Mouse (Mus musculus): ENCODE measurements at regions not wholly inside any gene's neighbourhood (a gene's known extent, or its start where the extent isn't known, plus 50 kb on each side); places are given as distances from the start of the nearest gene placed in this dataset.

DNA sequence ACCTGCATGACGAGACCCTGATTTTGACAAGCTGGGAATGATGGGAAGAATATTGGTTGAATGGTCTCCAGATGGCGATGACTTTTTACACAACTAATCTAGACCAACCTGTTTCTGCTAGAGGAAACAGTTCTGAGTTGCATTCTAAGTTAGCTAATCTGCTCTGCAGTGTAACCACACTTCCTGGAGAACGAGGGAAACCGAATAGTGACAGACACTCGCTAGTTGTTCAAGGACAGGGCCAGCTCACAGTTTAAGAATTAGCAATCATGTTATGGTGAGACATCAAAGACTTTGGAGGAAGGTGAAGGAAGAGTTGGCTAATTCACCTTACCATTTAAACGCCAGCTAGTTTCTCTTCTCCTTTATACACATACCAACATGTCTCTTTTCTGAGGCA lies 149.7 kb downstream of the Cd24a start:
- TF ChIP-seq CTCF (IDR thresholded peaks at IDR 0.05; ENCODE audit: insufficient read depth, low read length): no peak
- TF ChIP-seq POLR2A (IDR thresholded peaks at IDR 0.05; ENCODE audit: borderline replicate concordance, extremely low read depth, low read depth, low read length): no peak
- 53% methylated on average over 6 of the region's 6 CpGs for WGBS

DNA sequence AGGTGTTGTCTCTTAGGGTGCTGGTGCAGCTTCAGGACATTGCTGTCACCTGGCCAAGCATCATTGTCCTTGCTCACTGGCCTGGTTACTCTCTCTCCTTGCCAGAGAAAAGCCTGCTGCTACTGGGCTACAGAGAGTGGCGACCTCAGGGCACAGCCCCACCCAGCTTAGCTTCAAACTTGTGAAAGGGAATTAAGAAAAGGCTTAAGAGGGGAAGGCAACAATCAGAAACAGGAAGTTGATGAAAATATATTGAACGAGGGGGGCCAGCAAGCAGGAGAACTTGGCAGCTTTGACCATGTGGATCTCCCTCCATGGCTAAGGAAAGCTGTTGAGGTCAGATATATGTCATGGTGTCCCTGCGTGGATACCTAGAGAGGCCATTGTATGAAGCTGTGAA lies 151.1 kb downstream of the Cd24a start:
- no peak for DNase-seq
- WGBS: 53% methylated on average over 3 of the region's 3 CpGs
- no peak overlapping the region for H3K4me3 ChIP-seq (replicated peaks; ENCODE audit: extremely low read depth, low read depth, low read length)
- TF ChIP-seq CTCF (IDR thresholded peaks at IDR 0.05; ENCODE audit: insufficient read depth, low read length): no peak
- TF ChIP-seq POLR2A (IDR thresholded peaks at IDR 0.05; ENCODE audit: borderline replicate concordance, extremely low read depth, low read depth, low read length): no peak
- no peaks in the 10 kb centered on the region for H3K4me1 ChIP-seq (ENCODE audit: control insufficient read depth, insufficient read depth, low read length)

More for the DNA sequence above, 149.7 kb downstream of the Cd24a start:
- Histone ChIP-seq H3K4me3 (replicated peaks; ENCODE audit: extremely low read depth, low read depth, low read length) (no peak overlapping the region), H3K4me1 (ENCODE audit: control insufficient read depth, insufficient read depth, low read length) (peaks cover 5% of the 10 kb centered on the region; the same call in 1 of the 2 replicates)
- DNase-seq: no peak

DNA sequence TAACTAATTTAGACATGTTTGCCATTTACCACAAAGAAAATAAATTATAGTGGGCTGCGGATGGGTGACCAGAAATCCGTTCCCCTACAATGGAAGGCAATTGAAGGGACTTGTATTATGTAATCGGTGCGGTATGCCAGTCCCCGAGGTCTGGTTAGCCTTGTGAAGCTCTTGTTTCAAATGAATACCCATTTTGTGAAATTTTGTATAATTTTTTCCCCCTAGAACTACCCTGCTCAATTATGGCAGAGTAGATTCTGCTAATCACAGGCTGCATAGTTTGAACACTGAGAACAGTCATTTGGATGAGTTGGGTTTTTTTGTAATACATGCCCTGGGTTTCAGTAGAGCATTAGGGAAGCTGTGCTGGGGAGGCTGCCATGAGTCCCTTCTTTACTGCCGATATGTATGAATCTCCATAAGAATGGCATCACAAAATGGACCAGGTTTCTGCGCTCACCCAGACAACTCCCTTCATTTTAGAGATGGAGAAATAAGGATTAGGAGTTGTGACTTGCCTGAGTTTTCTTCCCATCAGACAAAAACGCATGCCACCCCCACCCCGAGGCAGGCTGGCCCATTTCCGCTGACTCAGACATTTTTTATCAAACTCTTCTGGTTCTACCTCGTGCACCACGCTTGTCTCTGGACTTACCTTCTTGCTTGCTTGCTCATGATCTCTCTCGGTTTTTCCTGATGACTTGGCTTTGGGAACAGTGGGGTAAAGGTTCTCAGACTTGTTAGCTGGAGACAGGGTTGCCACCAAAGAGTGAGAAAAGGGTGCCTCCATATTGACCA lies 155.7 kb downstream of the Cd24a start:
- no peak overlapping the region for H3K4me3 ChIP-seq (replicated peaks; ENCODE audit: extremely low read depth, low read depth, low read length)
- TF ChIP-seq CTCF (IDR thresholded peaks at IDR 0.05; ENCODE audit: insufficient read depth, low read length): no peak
- no peak for TF ChIP-seq POLR2A (IDR thresholded peaks at IDR 0.05; ENCODE audit: borderline replicate concordance, extremely low read depth, low read depth, low read length)
- 83% methylated on average over 13 of the region's 13 CpGs for WGBS
- H3K4me1 ChIP-seq (ENCODE audit: control insufficient read depth, insufficient read depth, low read length): no peaks in the 10 kb centered on the region; the same call in 1 of the 2 replicates
- DNase-seq: no peak

DNA sequence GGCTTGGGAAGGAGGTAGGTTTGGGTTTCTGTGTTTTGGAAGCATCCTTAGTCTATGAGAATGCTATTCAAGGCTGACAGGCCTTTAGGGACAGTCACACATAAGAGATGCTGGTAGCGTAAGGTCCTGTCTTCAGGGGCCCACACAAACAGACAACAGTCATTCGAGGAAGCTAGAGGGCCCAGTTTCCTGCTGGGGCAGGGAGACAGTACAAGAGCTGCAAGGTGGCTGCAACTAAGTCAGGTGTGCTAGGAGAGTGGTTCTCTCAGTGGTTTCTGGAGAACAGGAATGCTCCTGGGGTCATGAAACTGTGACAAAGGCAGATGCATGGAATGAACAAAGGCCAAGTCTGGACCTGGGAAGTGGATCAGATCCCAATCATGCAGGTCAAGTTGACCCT lies 161.1 kb downstream of the Cd24a start:
- no peak overlapping the region for H3K4me3 ChIP-seq (replicated peaks; ENCODE audit: extremely low read depth, low read depth, low read length)
- no peak for TF ChIP-seq POLR2A (IDR thresholded peaks at IDR 0.05; ENCODE audit: borderline replicate concordance, extremely low read depth, low read depth, low read length)
- no peak for DNase-seq
- peaks cover 2% of the 10 kb centered on the region; the same call in 1 of the 2 replicates for H3K4me1 ChIP-seq (ENCODE audit: control insufficient read depth, insufficient read depth, low read length)
- WGBS: 77% methylated on average over 2 of the region's 2 CpGs

DNA sequence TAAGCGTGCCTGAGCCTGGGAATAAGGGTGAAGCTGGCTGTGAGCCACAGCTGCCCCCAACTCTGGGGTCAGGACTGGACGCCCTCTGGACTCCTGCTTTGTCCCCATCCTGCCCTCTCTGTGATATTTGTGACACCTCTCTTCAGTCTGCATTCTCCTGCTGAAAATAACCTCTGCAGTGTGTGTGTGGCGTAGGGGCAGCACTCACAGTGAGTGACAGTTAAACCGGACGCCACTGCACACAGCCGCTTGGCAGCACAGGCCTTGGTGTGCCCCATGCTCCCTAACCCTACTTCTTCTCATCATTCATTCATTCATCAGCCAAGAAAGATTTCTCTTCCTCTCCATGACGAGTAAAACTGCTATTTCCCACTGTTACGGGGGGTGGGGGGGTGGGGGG lies 161.6 kb downstream of the Cd24a start:
- no peak for DNase-seq

DNA sequence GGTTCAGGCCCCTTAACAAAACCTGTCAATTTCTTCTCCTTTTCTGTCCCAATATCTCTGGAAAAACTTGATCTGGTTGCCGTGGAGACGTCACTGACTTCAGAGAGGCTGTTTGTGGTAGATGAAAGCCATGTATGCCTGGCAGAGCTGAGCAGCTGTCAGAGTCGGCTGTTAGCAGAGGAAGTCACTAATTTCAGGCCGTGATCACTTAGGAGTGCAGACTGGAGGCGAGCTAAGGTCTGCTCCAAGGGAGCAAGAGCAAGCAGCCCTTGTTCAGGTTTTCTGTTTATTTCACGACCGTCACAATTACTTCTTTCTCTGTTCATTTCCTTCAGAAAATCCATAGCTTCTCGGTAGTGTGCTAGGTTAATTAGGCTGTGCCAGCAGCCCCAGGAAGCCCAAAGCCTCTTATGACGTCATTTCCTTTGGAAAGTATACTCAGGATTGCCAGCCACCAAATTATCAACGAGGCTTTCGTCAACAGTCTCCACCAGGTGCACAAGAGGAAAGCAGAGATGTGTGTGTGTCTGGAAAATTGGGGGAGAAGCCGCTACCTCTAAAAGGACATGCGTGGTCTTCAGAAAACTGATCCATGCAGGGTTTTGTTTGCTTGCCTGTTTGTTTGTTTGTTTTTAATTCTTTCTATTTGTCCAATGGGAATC lies 161.2 kb downstream of the Qrsl1 start:
- Histone ChIP-seq H3K4me3 (replicated peaks; ENCODE audit: extremely low read depth, low read depth, low read length) (no peak overlapping the region), H3K4me1 (ENCODE audit: control insufficient read depth, insufficient read depth, low read length) (0 out of 2 replicates have a peak, but pooled peaks cover 2% of the 10 kb centered on the region)
- TF ChIP-seq POLR2A (IDR thresholded peaks at IDR 0.05; ENCODE audit: borderline replicate concordance, extremely low read depth, low read depth, low read length) (no peak), CTCF (IDR thresholded peaks at IDR 0.05; ENCODE audit: insufficient read depth, low read length) (no peak)
- no peak for DNase-seq
- WGBS: 23% methylated on average over 13 of the region's 13 CpGs

More for the DNA sequence above, 161.6 kb downstream of the Cd24a start:
- H3K4me3 ChIP-seq (replicated peaks; ENCODE audit: extremely low read depth, low read depth, low read length): no peak overlapping the region
- 0 out of 2 replicates have a peak, but pooled peaks cover 2% of the 10 kb centered on the region for H3K4me1 ChIP-seq (ENCODE audit: control insufficient read depth, insufficient read depth, low read length)
- TF ChIP-seq POLR2A (IDR thresholded peaks at IDR 0.05; ENCODE audit: borderline replicate concordance, extremely low read depth, low read depth, low read length) (no peak), CTCF (IDR thresholded peaks at IDR 0.05; ENCODE audit: insufficient read depth, low read length) (no peak)
- WGBS: 63% methylated on average over 8 of the region's 8 CpGs

DNA sequence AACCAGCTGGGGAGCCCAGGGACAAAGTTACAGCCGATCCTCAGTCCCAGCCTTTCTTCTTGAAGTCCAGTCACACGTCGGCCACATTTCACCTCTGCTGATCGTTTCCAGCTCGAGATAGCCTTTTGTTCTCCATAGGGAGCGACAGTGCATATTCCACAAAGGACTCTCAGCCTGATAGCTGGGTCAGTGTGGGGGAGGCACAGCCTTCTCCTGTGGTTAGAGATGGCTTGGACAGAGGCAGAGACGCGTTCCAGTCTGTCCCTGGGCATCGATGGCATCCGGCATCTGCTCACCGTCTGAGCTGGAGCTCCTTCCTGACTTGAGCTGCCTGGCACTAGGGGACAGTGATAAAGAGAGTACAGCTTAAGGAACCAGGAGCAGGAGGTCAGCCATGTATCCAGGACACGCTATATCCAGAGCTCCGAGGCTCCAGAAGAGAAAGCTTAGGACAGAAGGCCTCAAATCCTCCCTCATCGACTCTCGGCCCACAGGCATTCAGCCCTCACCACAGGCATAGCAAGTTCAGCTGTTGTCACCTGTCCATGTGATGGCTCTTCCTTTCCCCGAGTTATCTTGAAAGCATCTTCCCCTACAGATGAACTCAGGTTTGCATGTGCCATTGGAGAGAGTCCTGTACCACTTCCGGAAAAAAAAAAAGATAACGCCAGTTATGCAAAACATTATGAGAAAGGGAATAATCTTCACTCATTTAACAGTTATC lies 160.0 kb downstream of the Qrsl1 start:
- H3K4me1 ChIP-seq (ENCODE audit: control insufficient read depth, insufficient read depth, low read length): 0 out of 2 replicates have a peak, but pooled peaks cover 2% of the 10 kb centered on the region
- TF ChIP-seq CTCF (IDR thresholded peaks at IDR 0.05; ENCODE audit: insufficient read depth, low read length): no peak
- no peak for TF ChIP-seq POLR2A (IDR thresholded peaks at IDR 0.05; ENCODE audit: borderline replicate concordance, extremely low read depth, low read depth, low read length)
- 67% methylated on average over 18 of the region's 18 CpGs for WGBS
- H3K4me3 ChIP-seq (replicated peaks; ENCODE audit: extremely low read depth, low read depth, low read length): no peak overlapping the region
- no peak for DNase-seq

DNA sequence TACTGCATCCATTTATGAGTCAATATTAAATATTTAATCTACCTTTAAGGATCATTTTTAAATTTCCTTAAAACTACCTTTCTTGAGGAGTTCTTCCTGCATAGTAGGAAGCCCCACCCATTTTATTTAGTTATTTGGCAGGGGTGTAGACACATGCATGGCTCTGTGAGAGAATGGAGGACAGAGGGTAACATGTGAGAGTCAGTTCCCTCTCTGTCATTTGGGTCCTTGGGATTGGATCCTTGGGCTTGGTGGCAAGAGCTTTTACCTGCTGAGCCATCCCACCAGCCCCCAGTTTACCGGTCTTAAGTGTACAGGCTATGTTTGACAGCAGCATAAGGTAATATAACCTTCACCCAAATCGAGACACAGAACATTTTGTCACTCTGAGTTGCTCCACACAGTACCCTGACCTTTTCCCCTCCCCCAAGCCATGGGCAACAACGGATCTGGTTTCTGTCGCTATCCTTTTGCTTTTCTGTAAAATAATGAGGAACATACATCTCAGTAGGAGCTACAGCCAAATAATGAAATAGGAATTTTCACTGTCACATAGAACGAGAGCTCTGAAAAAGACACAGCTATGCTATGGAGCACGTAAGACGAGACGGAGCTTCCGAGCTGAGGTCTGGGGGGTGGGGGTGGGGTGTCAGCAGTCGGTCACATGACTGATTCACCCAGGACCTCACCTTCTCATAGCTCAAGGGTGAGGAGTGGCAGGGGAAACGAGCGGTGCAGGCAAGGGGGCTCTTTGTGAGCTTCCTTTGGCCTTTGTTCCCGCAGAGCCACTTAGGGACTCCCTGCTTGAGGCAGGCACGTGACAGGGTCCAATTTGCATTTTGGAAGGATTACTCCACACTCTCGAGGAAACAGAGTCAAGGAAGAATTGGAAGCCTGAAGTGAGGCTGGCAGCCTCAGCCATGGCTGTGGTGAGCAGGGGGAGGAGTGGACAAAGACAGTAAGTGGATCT lies 159.2 kb downstream of the Qrsl1 start:
- TF ChIP-seq CTCF (IDR thresholded peaks at IDR 0.05; ENCODE audit: insufficient read depth, low read length): no peak
- DNase-seq: no peak
- 27% methylated on average over 15 of the region's 15 CpGs for WGBS
- Histone ChIP-seq H3K4me3 (replicated peaks; ENCODE audit: extremely low read depth, low read depth, low read length) (no peak overlapping the region), H3K4me1 (ENCODE audit: control insufficient read depth, insufficient read depth, low read length) (0 out of 2 replicates have a peak, but pooled peaks cover 2% of the 10 kb centered on the region)
